Mouse (Mus musculus) forebrain, embryonic 13.5 days (tissue): Measurements from ENCODE around the gene Kcna2. TPM values are rescaled to one million over a fixed set of nuclear protein-coding genes. Genes with fewer than 3 reads are reported as not detected.

Source experiments
- ATAC-seq: fragments of 200-750 bp; cut with Nextera tagmentation; 2 replicates; pipeline ENCODE4 v1.8.0; 2017
- H3K27ac ChIP-seq: fragments of 300-500 bp; sonication (generic); 2 replicates; pipeline ENCODE4 v1.5.1; 2015; ENCODE audit warnings: inconsistent platforms, mild to moderate bottlenecking, moderate library complexity
- H3K27me3 ChIP-seq: fragments of 300-500 bp; sonication (generic); 2 replicates; pipeline ENCODE4 v1.6.1; 2015; ENCODE audit warnings: mild to moderate bottlenecking, inconsistent platforms
- H3K36me3 ChIP-seq: fragments of 300-500 bp; sonication (generic); 2 replicates; pipeline ENCODE4 v1.6.1; 2015; ENCODE audit warnings: mild to moderate bottlenecking, inconsistent platforms; ENCODE audit not compliant: poor library complexity, severe bottlenecking
- H3K4me1 ChIP-seq: fragments of 300-500 bp; sonication (generic); 2 replicates; pipeline ENCODE4 v1.6.1; 2015; ENCODE audit warnings: inconsistent platforms
- H3K4me2 ChIP-seq: fragments of 300-500 bp; sonication (generic); 2 replicates; pipeline ENCODE4 v1.6.1; 2015; ENCODE audit warnings: inconsistent platforms, mild to moderate bottlenecking, moderate library complexity
- H3K4me3 ChIP-seq: fragments of 300-500 bp; sonication (generic); 2 replicates; pipeline ENCODE4 v1.5.1; 2015; ENCODE audit warnings: mild to moderate bottlenecking, inconsistent platforms
- H3K9ac ChIP-seq: fragments of 300-500 bp; sonication (generic); 2 replicates; pipeline ENCODE4 v1.6.1; 2015; ENCODE audit warnings: mild to moderate bottlenecking, inconsistent platforms
- H3K9me3 ChIP-seq: fragments of 300-500 bp; sonication (generic); replicated peaks from 2 replicates; pipeline ENCODE4 v1.6.1; 2016; ENCODE audit warnings: inconsistent platforms
- WGBS: fragments of 180-500 bp; shearing (Covaris S2); methylation state at CpG from one replicate; pipeline ENCODE4 v1.1.7; 2015; 5-methylcytosine and 5-hydroxymethylcytosine counted together
- polyA plus RNA-seq: library from polyadenylated mRNA; unstranded; fragments of >200 nt; fragmentation: Nextera tagmentation; extraction: Ambion mirVana; gene quantifications from 2 replicates; pipeline ENCODE4 v1.2.1, GENCODE M21; 2015

The Kcna2 gene
- polyA plus RNA-seq, 1 experiment from 2014 or later, result 0.37 TPM

DNA sequence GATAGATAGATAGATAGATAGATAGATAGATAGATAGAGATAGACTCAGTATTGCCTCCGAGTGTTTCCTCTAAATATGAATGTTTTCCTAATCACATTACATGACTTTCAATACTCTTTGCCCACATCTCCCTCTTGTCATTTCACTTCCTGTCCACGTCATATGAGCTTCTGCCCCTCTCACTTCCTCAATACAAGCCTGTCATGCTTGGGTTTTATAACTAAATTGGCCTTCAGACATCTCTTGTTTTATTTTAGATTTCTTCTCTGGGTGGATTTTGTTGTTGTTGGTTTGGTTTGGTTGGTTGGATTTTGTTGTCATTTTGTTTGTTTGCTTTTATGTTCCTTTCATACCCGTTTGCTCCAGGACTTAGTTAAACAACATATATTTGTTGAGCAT, 16.4 kb upstream of the Kcna2 start:
- H3K36me3 ChIP-seq, result no peaks in the 10 kb centered on the region
- WGBS, result 88% methylated on average over 3 of the region's 3 CpGs
- no peak overlapping the region for H3K4me2 ChIP-seq
- no peak overlapping the region for H3K27ac ChIP-seq
- no peak for ATAC-seq
- H3K4me3 ChIP-seq, result no peak overlapping the region
- no peaks in the 10 kb centered on the region for H3K9me3 ChIP-seq
- H3K4me1 ChIP-seq, result no peaks in the 10 kb centered on the region
- H3K27me3 ChIP-seq, result no peaks in the 10 kb centered on the region
- no peak overlapping the region for H3K9ac ChIP-seq

DNA sequence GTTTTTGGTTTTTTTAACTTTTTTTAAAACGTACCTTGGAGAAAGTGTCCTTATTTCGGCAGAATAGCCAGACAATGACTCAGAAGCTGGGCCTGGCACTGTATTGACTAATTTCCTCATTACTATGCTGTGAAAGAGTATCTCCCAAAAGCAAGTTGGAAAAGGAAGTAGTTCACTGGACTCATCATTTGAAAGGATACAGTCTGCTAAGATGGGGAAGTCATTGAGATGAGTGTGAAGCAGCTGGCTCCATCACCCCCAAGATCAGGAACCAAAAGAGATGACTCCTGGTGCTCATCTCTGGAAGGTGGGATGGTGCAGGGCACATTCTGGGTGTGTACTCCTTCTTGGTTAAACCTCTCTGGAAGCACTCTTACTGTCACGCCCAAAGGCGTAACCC, 13.5 kb upstream of the Kcna2 start:
- Histone ChIP-seq H3K27me3 (no peaks in the 10 kb centered on the region), H3K36me3 (no peaks in the 10 kb centered on the region), H3K4me3 (no peak overlapping the region), H3K4me2 (no peak overlapping the region), H3K4me1 (no peaks in the 10 kb centered on the region), H3K9me3 (no peaks in the 10 kb centered on the region), H3K27ac (no peak overlapping the region), H3K9ac (no peak overlapping the region)
- no peak for ATAC-seq
- 93% methylated on average over 4 of the region's 4 CpGs for WGBS

DNA sequence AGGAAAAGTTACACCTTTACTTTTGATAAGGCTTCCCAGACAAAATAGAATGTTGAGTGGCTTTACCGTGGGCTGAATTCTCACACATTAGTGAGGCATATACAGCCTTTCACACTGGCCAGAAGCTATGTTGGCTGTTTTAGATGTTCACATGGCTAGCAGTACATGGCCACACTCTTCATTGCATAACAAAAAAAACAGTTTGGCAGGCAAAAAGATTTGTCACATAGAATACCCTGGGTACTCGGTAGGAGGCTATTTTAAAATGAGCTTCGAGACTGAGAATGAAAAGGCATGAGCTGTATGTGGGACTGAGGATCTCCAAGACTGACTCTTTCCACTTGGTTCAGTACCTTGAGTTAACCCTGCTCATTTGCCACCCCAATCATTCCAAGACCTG, 12.1 kb upstream of the Kcna2 start:
- Histone ChIP-seq H3K4me1 (no peaks in the 10 kb centered on the region), H3K36me3 (no peaks in the 10 kb centered on the region), H3K4me3 (no peak overlapping the region), H3K9ac (no peak overlapping the region), H3K9me3 (no peaks in the 10 kb centered on the region), H3K27me3 (peaks cover 4% of the 10 kb centered on the region; the same call in 1 of the 2 replicates), H3K27ac (no peak overlapping the region), H3K4me2 (no peak overlapping the region)
- no peak for ATAC-seq
- WGBS, result 87% methylated on average over 3 of the region's 3 CpGs

DNA sequence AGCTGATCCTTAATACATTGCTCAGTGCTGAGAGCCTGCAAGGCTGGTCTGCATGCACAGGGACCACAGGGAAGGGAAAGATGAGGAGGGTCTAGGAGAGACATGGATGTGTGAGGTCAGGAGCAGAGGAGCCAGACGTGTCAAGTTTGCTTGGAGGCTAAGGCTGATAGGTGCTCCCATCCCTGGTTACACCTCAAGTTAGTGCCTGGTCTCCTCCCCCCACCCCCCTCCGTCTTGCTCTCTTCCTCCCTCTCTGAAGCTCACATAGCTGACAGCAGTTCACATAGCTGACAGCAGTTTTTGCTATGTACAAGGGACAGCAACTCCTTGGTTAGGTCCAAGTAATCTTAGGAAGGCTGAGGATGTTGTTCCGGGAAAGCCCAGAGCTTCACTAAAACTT, 11.5 kb upstream of the Kcna2 start:
- Histone ChIP-seq H3K4me2 (no peak overlapping the region), H3K9ac (no peak overlapping the region), H3K27ac (no peak overlapping the region), H3K36me3 (no peaks in the 10 kb centered on the region), H3K9me3 (no peaks in the 10 kb centered on the region), H3K4me1 (no peaks in the 10 kb centered on the region), H3K4me3 (no peak overlapping the region), H3K27me3 (peaks cover 4% of the 10 kb centered on the region; the same call in 1 of the 2 replicates)
- WGBS, result 80% methylated on average over 3 of the region's 3 CpGs
- ATAC-seq, result no peak

DNA sequence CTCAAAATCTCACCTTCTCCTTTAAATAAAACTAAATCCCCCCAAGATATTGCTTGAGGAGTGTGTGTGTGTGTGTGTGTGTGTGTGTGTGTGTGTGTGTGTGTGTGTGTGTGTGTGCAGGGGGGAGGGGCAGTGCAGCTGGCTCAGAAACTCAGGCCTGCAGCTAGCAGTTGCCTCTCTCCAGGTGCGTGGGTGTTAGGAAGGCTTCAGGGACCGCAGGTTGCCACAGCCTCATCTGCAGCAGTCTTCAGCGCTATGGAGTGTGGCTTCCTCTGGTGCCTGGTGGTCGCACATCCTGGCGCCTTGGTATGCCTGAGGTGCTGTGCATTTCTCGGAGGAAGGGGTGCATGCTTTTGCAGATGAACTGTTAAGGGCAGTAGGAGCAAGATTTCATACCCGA, 10.9 kb upstream of the Kcna2 start:
- Histone ChIP-seq H3K27me3 (peaks cover 4% of the 10 kb centered on the region; the same call in 1 of the 2 replicates), H3K27ac (no peak overlapping the region), H3K9ac (no peak overlapping the region), H3K4me3 (no peak overlapping the region), H3K9me3 (no peaks in the 10 kb centered on the region), H3K4me2 (no peak overlapping the region), H3K36me3 (no peaks in the 10 kb centered on the region), H3K4me1 (no peaks in the 10 kb centered on the region)
- 75% methylated on average over 7 of the region's 7 CpGs for WGBS
- ATAC-seq, result no peak

DNA sequence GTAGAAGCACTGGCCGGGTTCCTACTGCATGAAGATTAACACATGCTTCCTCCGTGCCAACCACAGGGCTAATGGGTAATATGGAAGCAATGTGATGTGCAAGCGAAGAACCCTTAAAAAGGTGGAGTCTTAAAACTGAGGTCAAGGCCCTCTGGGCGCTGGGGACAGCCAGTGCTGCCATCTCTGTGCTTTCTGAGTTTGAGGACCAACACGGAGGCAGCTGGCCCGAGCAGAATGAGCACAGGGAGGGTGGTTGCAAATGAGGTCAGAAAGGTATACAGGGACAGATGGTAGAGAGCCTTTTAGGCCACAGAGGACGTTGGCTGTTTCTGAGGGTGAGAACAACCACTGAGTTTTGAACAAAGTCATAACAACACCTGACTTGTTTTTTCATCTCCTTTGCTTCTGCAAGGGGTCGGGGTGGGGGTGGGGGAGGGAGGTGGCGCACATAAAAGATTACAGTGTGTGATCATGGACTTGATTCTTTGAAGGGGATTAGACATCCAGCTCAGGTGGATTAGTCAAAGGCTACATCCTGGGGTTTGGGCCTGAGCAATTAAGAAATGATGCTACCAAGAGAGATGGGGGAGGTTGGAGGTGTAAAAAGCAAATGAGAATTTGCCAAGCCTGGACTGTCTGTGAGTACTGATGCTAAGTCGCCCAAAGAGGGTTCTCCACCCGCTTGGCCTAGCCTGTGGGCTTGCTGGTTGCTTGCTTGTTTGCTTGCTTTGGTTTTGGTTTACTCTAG, 10.4 kb upstream of the Kcna2 start:
- Histone ChIP-seq H3K9ac (no peak overlapping the region), H3K4me2 (no peak overlapping the region), H3K36me3 (no peaks in the 10 kb centered on the region), H3K4me3 (no peak overlapping the region), H3K27me3 (peaks cover 4% of the 10 kb centered on the region; the same call in 1 of the 2 replicates), H3K27ac (no peak overlapping the region), H3K4me1 (no peaks in the 10 kb centered on the region), H3K9me3 (no peaks in the 10 kb centered on the region)
- no peak for ATAC-seq
- WGBS, result 73% methylated on average over 11 of the region's 11 CpGs

DNA sequence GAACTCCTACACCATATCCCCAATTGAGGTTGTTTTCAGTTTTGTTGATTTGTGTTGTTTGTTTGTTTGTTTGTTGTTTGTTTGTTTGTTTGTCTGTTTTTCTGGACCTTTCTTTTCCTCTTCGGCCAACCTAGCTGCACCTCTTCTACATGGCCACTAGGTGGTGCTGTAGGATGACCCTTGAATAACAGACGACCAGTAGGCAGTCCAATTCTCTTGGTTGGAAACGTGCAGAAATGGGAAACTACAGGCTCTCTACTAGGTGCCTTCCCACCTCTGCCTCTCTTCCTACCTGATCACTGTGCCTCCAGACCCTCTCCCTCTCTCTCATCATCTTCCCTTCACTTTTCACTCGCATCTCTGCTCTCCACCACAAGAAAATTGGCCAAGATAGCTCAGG, 6.9 kb upstream of the Kcna2 start:
- peak; percentile 79 for ATAC-seq
- 1% methylated on average over 4 of the region's 4 CpGs for WGBS

DNA sequence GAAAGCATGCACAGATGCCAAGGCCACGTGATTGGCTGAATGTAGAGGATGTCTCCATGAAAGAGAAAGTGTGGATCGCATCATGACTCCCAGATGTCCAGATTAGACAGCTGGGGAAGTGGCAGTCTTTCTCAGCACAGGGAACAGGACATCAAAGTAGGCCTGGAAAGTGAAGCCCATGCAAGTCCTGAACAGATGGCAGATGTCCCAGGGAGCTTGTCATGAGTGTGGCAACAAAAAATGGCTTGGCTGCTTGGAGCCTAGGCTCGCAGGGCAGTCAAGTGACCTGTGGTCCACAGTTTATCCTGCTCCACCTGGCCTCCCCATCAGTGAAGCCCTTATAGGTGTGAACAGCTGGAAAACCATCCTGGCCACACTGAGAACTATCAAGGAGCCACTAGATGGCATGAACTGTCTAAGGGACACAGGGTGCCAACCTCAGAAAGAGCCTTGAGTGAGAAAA, 4.6 kb upstream of the Kcna2 start:
- Histone ChIP-seq H3K27me3 (peaks cover 25% of the 10 kb centered on the region), H3K27ac (no peak overlapping the region), H3K4me3 (no peak overlapping the region), H3K9me3 (no peaks in the 10 kb centered on the region), H3K4me1 (peaks cover 10% of the 10 kb centered on the region), H3K9ac (no peak overlapping the region), H3K36me3 (no peaks in the 10 kb centered on the region), H3K4me2 (no peak overlapping the region)
- 82% methylated on average over 3 of the region's 3 CpGs for WGBS
- ATAC-seq, result no peak

More for the DNA sequence above, 6.9 kb upstream of the Kcna2 start:
- no peaks in the 10 kb centered on the region for H3K36me3 ChIP-seq
- no peaks in the 10 kb centered on the region for H3K4me1 ChIP-seq
- H3K4me3 ChIP-seq, result no peak overlapping the region
- no peaks in the 10 kb centered on the region for H3K9me3 ChIP-seq
- H3K27ac ChIP-seq, result no peak overlapping the region
- no peak overlapping the region for H3K4me2 ChIP-seq
- no peak overlapping the region for H3K9ac ChIP-seq
- peaks cover 4% of the 10 kb centered on the region; the same call in 1 of the 2 replicates for H3K27me3 ChIP-seq

DNA sequence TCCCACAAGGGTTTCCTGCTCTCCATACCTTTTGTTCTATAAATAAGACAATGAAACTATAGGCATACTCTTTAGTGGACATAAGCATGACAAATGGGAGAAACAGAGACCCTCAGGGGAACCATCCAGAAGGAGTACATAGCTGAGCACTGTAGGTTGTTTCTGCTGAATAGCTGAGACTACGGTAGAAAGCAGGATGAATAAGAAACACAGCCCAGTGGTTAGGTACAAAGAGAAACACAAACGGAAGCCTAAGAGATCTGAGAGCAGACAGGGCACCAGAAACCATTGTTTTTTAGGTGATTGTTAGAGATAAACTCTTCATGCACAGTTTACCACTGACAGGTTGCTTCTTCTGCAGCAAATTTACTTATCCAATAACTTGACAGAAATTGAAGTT, 1.1 kb upstream of the Kcna2 start:
- Histone ChIP-seq H3K27me3 (peaks cover 43% of the 10 kb centered on the region), H3K36me3 (no peaks in the 10 kb centered on the region), H3K9ac (no peak overlapping the region), H3K4me2 (no peak overlapping the region), H3K9me3 (no peaks in the 10 kb centered on the region), H3K27ac (no peak overlapping the region), H3K4me1 (peaks cover 14% of the 10 kb centered on the region), H3K4me3 (no peak overlapping the region)
- 28% methylated on average over 2 of the region's 2 CpGs for WGBS
- no peak for ATAC-seq

DNA sequence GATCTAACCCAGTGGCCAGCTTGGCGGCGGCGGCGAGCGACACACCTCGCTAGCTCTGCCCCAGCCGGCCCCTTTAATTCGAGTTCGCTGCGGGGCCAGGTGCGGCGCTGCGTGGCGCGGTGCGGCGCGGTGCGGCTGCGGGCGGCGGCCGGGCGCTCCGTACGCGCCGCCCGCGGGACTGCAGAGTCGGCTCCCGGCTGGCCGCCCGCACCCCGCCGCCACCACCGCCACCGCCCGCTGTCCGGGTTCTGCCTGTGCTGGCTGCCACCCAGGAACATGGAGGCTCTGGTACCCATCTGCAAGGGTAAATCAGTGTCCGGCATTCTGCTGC, 475 bp downstream of the Kcna2 start:
- Histone ChIP-seq H3K4me2 (peak overlapping the region; percentile 99), H3K4me1 (peaks cover 14% of the 10 kb centered on the region), H3K4me3 (peak overlapping the region; percentile 69), H3K9ac (peak overlapping the region; percentile 79), H3K27me3 (peaks cover 43% of the 10 kb centered on the region), H3K9me3 (no peaks in the 10 kb centered on the region), H3K27ac (peak overlapping the region; percentile 46; the same call in 1 of the 2 replicates), H3K36me3 (no peaks in the 10 kb centered on the region)
- 0% methylated on average over 36 of the region's 41 CpGs for WGBS
- peak; percentile 74 for ATAC-seq

DNA sequence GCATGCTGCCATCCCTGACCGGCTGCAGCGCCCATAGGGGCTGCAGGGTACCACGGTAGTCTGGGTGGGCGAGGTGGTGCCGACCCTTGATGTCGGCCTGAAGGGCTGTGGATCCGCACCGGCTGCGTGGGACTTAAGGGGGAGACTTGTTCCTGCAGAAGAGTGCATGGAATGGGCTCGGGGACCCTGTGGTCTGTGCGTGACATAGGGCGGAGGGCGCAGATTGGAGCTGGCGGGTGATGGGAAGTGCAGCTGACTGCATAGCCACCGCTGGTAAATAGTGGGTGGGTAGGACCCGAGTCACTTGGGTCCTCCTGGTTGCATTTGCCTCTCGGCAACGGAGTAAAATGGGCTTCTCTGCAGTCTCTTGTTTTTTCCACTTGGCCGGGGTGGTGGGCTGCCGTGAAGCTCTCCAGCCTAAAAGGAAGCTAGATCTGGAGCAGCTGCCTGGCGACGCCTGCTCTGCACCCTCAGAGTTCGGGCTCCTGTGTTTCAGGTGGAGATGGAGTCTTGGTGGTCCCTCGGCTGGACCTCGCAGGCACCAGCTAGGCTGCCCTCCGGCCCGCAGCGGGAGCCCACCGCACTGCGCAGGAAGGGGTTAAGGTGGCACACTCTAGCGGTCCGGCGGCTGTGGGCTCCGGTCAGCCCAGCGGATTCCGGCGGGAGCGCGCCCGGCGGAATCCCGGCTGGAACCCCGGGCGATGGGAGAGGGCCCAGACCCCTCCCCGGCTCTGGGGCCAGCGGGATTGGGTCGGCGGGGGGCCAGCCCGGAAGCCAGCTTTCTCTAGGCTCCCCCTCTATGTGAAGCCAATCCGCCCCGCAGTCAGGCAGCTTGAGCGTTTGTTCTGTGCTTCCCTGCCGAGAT, 1.1 kb downstream of the Kcna2 start:
- Histone ChIP-seq H3K4me3 (peak overlapping the region; percentile 69), H3K9me3 (no peaks in the 10 kb centered on the region), H3K27me3 (peaks cover 43% of the 10 kb centered on the region), H3K27ac (peak overlapping the region; percentile 46; the same call in 1 of the 2 replicates), H3K4me1 (peaks cover 14% of the 10 kb centered on the region), H3K9ac (peak overlapping the region; percentile 79), H3K36me3 (no peaks in the 10 kb centered on the region), H3K4me2 (peak overlapping the region; percentile 99)
- 1% methylated on average over 53 of the region's 53 CpGs for WGBS
- ATAC-seq, result peak; percentile 84

DNA sequence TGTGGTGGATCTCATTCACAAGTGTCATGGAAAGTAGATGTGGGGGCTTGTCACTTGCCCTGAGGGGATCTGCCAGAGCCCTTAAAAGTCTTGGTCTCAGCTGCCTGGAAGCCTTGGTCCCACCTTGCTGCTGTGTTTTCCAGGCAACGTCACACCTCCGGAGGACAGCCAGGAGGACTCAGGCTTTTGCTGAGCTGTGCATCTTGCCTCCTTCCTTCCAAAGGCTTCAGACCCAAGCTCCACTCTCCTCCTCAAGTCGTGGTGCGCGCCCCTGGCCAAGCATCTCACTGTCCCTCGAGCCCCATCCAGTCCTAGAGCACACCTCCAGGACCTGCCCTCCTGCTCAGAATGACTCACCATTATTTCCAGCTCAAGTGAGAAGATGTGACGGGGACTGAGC, 2.1 kb downstream of the Kcna2 start:
- Histone ChIP-seq H3K27ac (no peak overlapping the region), H3K4me1 (peaks cover 14% of the 10 kb centered on the region), H3K4me2 (peak overlapping the region; percentile 99), H3K36me3 (no peaks in the 10 kb centered on the region), H3K4me3 (no peak overlapping the region), H3K27me3 (peaks cover 43% of the 10 kb centered on the region), H3K9me3 (no peaks in the 10 kb centered on the region), H3K9ac (no peak overlapping the region)
- ATAC-seq, result no peak
- WGBS, result 80% methylated on average over 7 of the region's 7 CpGs
